Mouse (Mus musculus) cortical plate, adult 2 months (tissue): ENCODE results near the gene Insc.

Experiments
- CTCF ChIP-seq: fragments of 200-500 bp; IDR thresholded peaks from 2 replicates; pipeline ENCODE4 v1.5.1; 2011; ENCODE audit warnings: mild to moderate bottlenecking, control low read depth, low read length; ENCODE audit not compliant: insufficient read depth; ENCODE audit errors: extremely low read depth
- POLR2A ChIP-seq: fragments of 200-500 bp; IDR thresholded peaks from 2 replicates; pipeline ENCODE4 v1.6.1; 2011; ENCODE audit warnings: mild to moderate bottlenecking, low read length, control low read depth; ENCODE audit not compliant: insufficient read depth; ENCODE audit errors: extremely low read depth

- no peak for TF ChIP-seq POLR2A
- no peak for TF ChIP-seq CTCF
These were observed 4.1 kb downstream of the Insc start for GRCm38 (mm10) chr7:114747596-114747995.
